Mouse (Mus musculus): Measurements from ENCODE around the gene Eif2b2. TPM values are rescaled to one million over a fixed set of nuclear protein-coding genes. Genes with fewer than 3 reads are reported as not detected.

Gene Eif2b2
- polyA plus RNA-seq, 1 experiment from 2014 or later: 76.0 TPM

- peak overlapping the region; percentile 6; the same call in 1 of the 2 replicates for H3K27ac ChIP-seq
- no peaks in the 10 kb centered on the region for H3K27me3 ChIP-seq (ENCODE audit: insufficient read depth, low read length)
- no peak overlapping the region for H3K4me2 ChIP-seq (ENCODE audit: low read length)
- no peak; the same call in 1 of the 2 replicates for ATAC-seq (replicated peaks; ENCODE audit: low FRiP score, low read depth)
- H3K36me3 ChIP-seq (ENCODE audit: insufficient read depth, low read length): no peaks in the 10 kb centered on the region
- 29% methylated on average over 7 of the region's 7 CpGs for WGBS
- no peak for TF ChIP-seq CTCF (IDR thresholded peaks at IDR 0.05; ENCODE audit: low read depth)
- DNase-seq (ENCODE audit: low spot score): peak; percentile 82
- no peak overlapping the region for H3K4me3 ChIP-seq (replicated peaks; ENCODE audit: low read depth, low read length)
- H3K4me1 ChIP-seq (replicated peaks; ENCODE audit: insufficient read depth, low read length): no peaks in the 10 kb centered on the region; the same call in 1 of the 2 replicates
- H3K9ac ChIP-seq (ENCODE audit: low read depth, low read length): no peak overlapping the region
- no peaks in the 10 kb centered on the region for H3K9me3 ChIP-seq (replicated peaks; ENCODE audit: low read length)
Measured at GRCm38 (mm10) chr12:85256074-85256751, 36.9 kb downstream of the Eif2b2 start.

- DNase-seq (ENCODE audit: low spot score): peak; percentile 54
- no peak for TF ChIP-seq CTCF (IDR thresholded peaks at IDR 0.05; ENCODE audit: low read depth)
- H3K4me1 ChIP-seq (replicated peaks; ENCODE audit: insufficient read depth, low read length): no peaks in the 10 kb centered on the region; the same call in 1 of the 2 replicates
- H3K27ac ChIP-seq: 0 out of 2 replicates have a peak overlapping the region, but pooled peaks have one; percentile 19
- 0 out of 2 replicates have a peak overlapping the region, but pooled peaks have one; percentile 8 for H3K9ac ChIP-seq (ENCODE audit: low read depth, low read length)
- ATAC-seq (replicated peaks; ENCODE audit: low FRiP score, low read depth): no peak
- no peaks in the 10 kb centered on the region for H3K27me3 ChIP-seq (ENCODE audit: insufficient read depth, low read length)
- H3K9me3 ChIP-seq (replicated peaks; ENCODE audit: low read length): no peaks in the 10 kb centered on the region
- no peaks in the 10 kb centered on the region for H3K36me3 ChIP-seq (ENCODE audit: insufficient read depth, low read length)
- no peak overlapping the region for H3K4me3 ChIP-seq (replicated peaks; ENCODE audit: low read depth, low read length)
- 45% methylated on average over 7 of the region's 7 CpGs for WGBS
- H3K4me2 ChIP-seq (ENCODE audit: low read length): no peak overlapping the region
Measured at GRCm38 (mm10) chr12:85257008-85257639, 37.8 kb downstream of the Eif2b2 start.

GRCm38 (mm10) chr12:85262489-85262888, 43.2 kb downstream of the Eif2b2 start:
- Histone ChIP-seq H3K36me3 (ENCODE audit: insufficient read depth, low read length) (no peaks in the 10 kb centered on the region), H3K4me1 (replicated peaks; ENCODE audit: insufficient read depth, low read length) (0 out of 2 replicates have a peak, but pooled peaks cover 5% of the 10 kb centered on the region), H3K4me2 (ENCODE audit: low read length) (no peak overlapping the region), H3K27ac (no peak overlapping the region), H3K4me3 (replicated peaks; ENCODE audit: low read depth, low read length) (no peak overlapping the region), H3K27me3 (ENCODE audit: insufficient read depth, low read length) (no peaks in the 10 kb centered on the region), H3K9ac (ENCODE audit: low read depth, low read length) (no peak overlapping the region), H3K9me3 (replicated peaks; ENCODE audit: low read length) (no peaks in the 10 kb centered on the region)
- DNase-seq (ENCODE audit: low spot score) (peak; percentile 85), ATAC-seq (replicated peaks; ENCODE audit: low FRiP score, low read depth) (no peak)
- no peak for TF ChIP-seq CTCF (IDR thresholded peaks at IDR 0.05; ENCODE audit: low read depth)
- WGBS: 22% methylated on average over 10 of the region's 10 CpGs

GRCm38 (mm10) chr12:85263190-85263589, 43.9 kb downstream of the Eif2b2 start:
- no peaks in the 10 kb centered on the region for H3K27me3 ChIP-seq (ENCODE audit: insufficient read depth, low read length)
- no peak overlapping the region for H3K27ac ChIP-seq
- H3K9me3 ChIP-seq (replicated peaks; ENCODE audit: low read length): no peaks in the 10 kb centered on the region
- ATAC-seq (replicated peaks; ENCODE audit: low FRiP score, low read depth): no peak
- H3K4me3 ChIP-seq (replicated peaks; ENCODE audit: low read depth, low read length): no peak overlapping the region
- H3K9ac ChIP-seq (ENCODE audit: low read depth, low read length): no peak overlapping the region
- WGBS: 71% methylated on average over 5 of the region's 5 CpGs
- 0 out of 2 replicates have a peak, but pooled peaks cover 5% of the 10 kb centered on the region for H3K4me1 ChIP-seq (replicated peaks; ENCODE audit: insufficient read depth, low read length)
- H3K36me3 ChIP-seq (ENCODE audit: insufficient read depth, low read length): no peaks in the 10 kb centered on the region
- no peak for DNase-seq (ENCODE audit: low spot score)
- no peak for TF ChIP-seq CTCF (IDR thresholded peaks at IDR 0.05; ENCODE audit: low read depth)
- H3K4me2 ChIP-seq (ENCODE audit: low read length): no peak overlapping the region

- Histone ChIP-seq H3K27ac (0 out of 2 replicates have a peak overlapping the region, but pooled peaks have one; percentile 31), H3K36me3 (ENCODE audit: insufficient read depth, low read length) (no peaks in the 10 kb centered on the region), H3K4me3 (replicated peaks; ENCODE audit: low read depth, low read length) (no peak overlapping the region), H3K4me1 (replicated peaks; ENCODE audit: insufficient read depth, low read length) (0 out of 2 replicates have a peak, but pooled peaks cover 5% of the 10 kb centered on the region), H3K9ac (ENCODE audit: low read depth, low read length) (no peak overlapping the region), H3K27me3 (ENCODE audit: insufficient read depth, low read length) (no peaks in the 10 kb centered on the region), H3K9me3 (replicated peaks; ENCODE audit: low read length) (no peaks in the 10 kb centered on the region), H3K4me2 (ENCODE audit: low read length) (no peak overlapping the region)
- no peak for ATAC-seq (replicated peaks; ENCODE audit: low FRiP score, low read depth)
- TF ChIP-seq CTCF (IDR thresholded peaks at IDR 0.05; ENCODE audit: low read depth): no peak
- 50% methylated on average over 8 of the region's 8 CpGs for WGBS
- DNase-seq (ENCODE audit: low spot score): peak; percentile 71
Measured at GRCm38 (mm10) chr12:85264531-85264930, 45.2 kb downstream of the Eif2b2 start.

GRCm38 (mm10) chr12:85264940-85265339, 45.7 kb downstream of the Eif2b2 start:
- Histone ChIP-seq H3K9me3 (replicated peaks; ENCODE audit: low read length) (no peaks in the 10 kb centered on the region), H3K9ac (ENCODE audit: low read depth, low read length) (no peak overlapping the region), H3K36me3 (ENCODE audit: insufficient read depth, low read length) (no peaks in the 10 kb centered on the region), H3K27ac (no peak overlapping the region), H3K4me1 (replicated peaks; ENCODE audit: insufficient read depth, low read length) (0 out of 2 replicates have a peak, but pooled peaks cover 5% of the 10 kb centered on the region), H3K4me3 (replicated peaks; ENCODE audit: low read depth, low read length) (no peak overlapping the region), H3K27me3 (ENCODE audit: insufficient read depth, low read length) (no peaks in the 10 kb centered on the region), H3K4me2 (ENCODE audit: low read length) (no peak overlapping the region)
- no peak for DNase-seq (ENCODE audit: low spot score)
- 21% methylated on average over 7 of the region's 7 CpGs for WGBS
- no peak for TF ChIP-seq CTCF (IDR thresholded peaks at IDR 0.05; ENCODE audit: low read depth)
- ATAC-seq (replicated peaks; ENCODE audit: low FRiP score, low read depth): no peak

Measured in kidney, postnatal 0 days (tissue).